Mouse (Mus musculus): ENCODE results near the gene Avil.

DNA sequence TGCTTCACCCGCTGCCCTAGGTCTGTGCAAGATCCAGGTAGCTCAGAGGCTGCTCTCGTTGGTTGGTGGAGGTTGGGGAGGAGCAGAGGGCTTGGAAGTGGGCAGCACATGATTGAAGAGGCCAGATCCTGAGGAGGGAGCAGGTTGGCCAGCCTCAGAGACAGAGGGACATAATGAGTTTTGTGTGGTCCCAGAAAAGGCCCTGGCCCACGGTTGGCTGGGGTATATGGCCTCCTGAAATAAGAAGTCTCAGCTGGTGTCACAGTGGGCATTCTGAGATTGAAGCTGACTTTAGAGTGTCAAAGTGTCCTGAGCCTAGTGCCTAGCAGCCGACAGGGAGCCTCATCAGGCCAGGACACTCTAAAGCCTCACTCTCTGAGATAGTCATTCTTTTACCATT is 15.4 kb upstream of the Avil start:
- no peak for TF ChIP-seq POLR2A (IDR thresholded peaks at IDR 0.05; ENCODE audit: insufficient read depth, low read depth, low read length)
- TF ChIP-seq CTCF (IDR thresholded peaks at IDR 0.05; ENCODE audit: insufficient read depth, low read depth, low read length) = no peak

Data from olfactory bulb, adult 2 months (tissue).